Mouse (Mus musculus) left cerebral cortex, adult 18-20 months (tissue): ENCODE measurements at regions not wholly inside any gene's neighbourhood (a gene's known extent, or its start where the extent isn't known, plus 50 kb on each side); places are given as distances from the start of the nearest gene placed in this dataset.
A peak's percentile ranks its signal among the peaks of the same experiment; 100 is the strongest.

ENCODE experiments used
- DNase-seq, 2 experiments: peaks; one replicate each; pipeline ENCODE4 v3.0.0; 2021 to 2022; ENCODE audit warnings: low spot score in 2 of 2, mixed read lengths in 1 of 2

DNA sequence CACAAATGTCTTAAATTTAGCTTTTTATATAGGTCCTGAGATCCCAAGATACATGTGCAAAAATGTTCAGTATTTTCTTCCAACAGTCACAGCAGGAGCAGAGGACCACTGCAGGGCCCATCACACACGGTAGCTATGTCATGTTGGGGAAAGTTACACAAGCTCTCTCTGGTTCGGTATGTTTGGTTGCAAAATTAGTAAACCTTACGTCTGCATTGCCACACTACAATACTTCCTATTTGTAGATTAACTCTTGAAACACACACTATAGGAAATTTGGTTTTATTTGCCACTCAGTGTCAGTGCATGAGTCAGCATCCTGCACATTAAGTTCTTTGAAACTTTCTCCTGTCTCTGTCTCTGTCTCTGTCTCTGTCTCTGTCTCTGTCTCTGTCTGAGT, 82.0 kb downstream of the Cth start:
- no peak for DNase-seq

DNA sequence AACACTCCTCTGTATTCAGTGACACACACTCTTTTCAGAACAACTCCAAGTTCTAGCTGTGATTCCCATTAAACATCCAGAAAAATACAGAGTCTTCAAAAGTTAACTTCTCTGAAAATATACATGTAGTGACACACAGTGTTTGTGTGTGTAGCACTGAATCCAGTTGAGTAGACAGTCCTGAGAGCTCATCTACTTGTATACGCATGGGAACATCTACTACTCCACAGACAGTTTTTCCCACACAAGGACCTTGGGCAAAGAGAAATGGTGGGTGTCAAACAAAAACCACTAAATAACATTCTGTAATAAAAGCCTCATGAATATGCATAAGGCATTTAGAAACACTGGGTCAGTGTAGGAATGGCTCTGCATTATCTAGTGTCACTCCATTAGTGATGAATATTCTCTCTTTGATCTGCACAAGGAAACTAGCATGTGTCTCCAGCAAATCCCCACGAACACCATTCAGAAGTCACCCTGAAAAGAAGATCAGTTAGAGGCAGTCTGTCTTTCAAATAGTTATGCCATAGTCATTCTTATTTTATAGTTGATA, 83.6 kb downstream of the Cth start:
- DNase-seq: no peak

DNA sequence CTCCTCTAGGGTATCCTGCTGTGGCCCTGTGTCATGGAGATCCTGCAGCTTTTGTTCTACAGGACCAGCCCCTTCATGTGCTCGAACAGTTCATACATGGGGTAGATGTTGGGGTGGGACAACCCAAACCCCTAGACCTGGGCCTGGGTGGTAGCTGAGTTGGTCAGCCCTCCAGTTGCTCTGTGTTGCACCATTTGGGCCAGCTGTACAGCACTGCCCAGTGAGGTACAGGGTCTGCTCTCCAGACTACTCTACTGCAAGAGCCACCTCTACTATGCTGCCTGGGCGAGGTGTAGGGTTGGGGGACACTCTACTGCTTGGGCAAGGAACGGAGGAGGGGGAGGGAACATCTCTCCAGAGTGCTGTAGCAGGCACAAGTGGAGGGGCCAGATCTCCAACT, 120.6 kb downstream of the Cth start:
- DNase-seq: no peak

DNA sequence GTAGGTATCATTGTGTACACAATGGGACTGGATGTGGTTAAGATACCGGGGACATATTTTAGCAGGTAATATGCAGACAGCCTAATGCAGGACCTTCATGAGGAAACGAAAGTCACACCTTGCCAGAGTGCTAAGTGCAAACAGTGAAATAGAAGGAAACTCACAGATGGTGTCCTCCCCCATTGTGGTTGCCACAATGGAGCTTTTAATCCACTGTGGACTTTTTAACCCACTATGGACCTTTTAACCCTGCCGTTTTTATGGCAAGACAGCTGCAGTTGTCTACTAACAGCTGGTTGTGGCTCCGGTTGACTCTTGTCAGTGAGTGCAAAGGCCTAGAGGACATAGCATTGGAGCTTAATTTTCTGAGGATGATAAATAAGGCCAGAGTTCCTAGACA, 121.5 kb downstream of the Cth start:
- DNase-seq: no peak

DNA sequence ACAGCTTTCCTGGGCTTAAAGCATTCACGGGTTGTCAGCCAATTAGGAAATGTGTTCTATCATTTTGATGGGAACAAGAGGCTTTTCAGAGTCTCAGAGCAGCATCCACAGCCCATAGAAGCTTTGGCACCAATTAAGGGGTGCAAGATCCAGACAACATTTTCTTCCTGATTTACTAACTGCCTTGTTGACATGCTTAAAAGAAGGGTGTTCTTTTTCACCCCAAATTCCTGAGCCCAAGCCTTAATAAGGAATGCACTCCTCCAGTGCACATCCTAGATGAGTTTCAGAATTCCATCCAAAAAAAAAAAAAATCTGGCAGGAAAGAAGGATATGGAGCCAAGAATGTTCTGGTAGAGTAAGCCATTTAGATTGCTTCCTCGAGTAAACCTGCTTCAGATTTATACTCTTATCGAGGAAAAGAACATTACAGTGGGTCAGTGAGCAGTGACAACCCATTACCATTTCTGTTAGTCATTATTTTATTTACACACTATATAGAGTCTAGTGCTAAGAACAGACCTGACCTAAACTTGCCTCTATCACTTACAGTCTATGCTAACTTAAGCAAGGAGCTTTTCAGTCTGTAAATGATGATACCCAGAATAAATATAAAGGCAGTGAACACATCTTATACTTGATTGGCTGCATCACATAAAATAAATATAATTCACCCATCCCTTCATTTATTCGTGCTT, 137.2 kb downstream of the Cth start:
- no peak for DNase-seq

- no peak for DNase-seq
Measured at GRCm38 (mm10) chr3:157781071-157781470, 143.8 kb downstream of the Cth start.

- DNase-seq: no peak
Measured at GRCm38 (mm10) chr3:157777779-157778178, 147.1 kb downstream of the Cth start.

GRCm38 (mm10) chr3:157763487-157764199, 161.2 kb downstream of the Cth start:
- DNase-seq: no peak

DNA sequence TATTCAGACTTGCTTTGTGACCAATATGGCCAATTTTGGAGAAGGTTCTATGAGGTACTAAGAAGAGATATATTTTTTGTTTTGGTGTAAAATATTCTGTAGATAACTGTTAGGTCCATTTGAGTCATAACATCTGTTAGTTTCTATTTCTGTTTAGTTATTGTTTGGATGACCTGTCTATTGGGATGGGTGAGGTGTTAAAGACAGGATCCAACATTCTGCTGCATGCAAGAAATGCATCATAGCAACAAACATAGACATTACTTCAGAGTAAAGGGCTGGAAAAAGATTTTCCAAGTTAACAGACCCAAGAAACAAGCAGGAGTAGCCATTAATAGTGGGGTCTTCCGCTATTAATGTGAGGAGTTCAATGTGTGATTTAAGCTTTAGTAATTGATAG, 165.0 kb downstream of the Cth start:
- DNase-seq: no peak

GRCm38 (mm10) chr3:157754826-157755225, 170.1 kb downstream of the Cth start:
- DNase-seq: no peak

DNA sequence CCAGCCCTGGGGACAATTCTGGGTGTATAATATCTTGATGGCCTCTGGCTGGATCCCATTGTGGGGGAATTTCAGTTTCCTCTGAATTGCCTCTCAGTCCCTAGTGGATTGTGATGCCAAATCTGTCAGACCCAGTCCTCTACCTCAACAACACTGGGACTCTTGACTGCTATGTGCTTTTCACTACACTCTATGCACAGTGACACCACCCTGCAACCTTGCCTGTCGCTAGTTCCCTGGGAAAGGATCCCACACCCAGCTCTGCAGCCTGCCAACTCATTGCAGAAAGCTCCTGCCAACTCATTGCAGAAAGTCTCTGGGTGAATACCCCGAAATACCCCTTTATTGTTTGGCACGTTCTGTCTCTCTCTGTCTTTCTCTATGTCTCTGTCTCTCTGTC, 174.6 kb downstream of the Cth start:
- no peak for DNase-seq

DNA sequence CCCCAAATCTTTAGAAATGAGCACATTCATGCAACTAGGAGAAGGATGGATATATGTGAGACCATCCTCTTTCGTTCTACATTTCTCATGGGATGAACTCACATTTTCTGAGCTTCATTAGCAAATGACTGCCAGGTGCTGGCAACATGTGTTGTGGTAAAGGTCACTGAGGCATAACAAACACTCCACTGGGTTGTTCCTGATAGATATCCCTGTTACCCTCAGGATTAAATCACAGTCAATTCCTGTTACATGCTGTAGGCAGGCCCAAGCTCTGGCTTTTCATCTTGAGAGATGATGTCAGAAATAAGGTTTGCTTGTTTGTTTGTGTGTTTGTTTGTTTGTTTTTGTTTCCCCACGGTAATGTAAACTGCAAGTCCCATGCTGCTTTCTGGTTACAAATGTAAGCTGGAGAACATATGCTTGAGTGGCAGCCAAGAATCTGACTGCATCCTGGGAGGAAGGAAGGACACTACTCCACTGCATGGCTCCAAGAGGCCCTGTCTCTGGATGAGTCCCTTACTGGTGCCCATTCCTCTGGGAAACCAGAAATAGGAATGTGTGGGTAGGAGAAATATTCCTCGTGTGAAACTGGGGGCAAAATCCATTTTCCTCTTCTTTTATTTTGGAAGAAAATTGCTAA, 176.4 kb downstream of the Cth start:
- DNase-seq: no peak

GRCm38 (mm10) chr3:157743000-157743399, 176.3 kb downstream of the Ptger3 start:
- no peak for DNase-seq

DNA sequence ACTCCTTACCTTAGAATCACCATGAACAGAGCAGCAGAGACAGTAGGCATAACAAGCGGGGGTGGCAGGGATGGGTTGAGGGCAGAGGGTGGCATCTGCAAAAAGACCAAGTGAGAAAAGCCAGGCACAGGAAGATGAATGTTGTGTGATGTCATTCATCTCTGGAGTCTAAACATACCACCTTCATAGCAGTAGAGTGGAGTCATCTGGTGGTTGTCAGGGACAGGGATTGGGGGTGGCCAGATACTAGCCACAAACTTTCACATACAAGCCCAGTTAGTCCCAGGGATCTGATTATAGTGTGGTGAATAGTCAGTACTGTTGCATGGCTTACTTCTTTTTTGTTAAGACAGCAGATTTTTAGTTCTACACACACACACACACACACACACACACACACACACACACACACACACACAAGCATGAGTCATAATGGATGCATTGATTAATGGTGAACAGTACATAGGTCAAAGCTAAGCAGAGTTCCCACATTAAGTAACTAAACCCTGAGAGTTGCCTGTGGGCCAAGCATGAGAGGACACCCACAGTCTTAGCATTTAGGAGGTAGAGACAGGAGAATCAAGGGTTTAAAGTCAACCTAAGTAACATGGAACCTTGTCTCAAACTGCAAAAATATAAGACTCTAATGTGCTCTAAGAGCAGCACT, 173.1 kb downstream of the Ptger3 start:
- DNase-seq: no peak

DNA sequence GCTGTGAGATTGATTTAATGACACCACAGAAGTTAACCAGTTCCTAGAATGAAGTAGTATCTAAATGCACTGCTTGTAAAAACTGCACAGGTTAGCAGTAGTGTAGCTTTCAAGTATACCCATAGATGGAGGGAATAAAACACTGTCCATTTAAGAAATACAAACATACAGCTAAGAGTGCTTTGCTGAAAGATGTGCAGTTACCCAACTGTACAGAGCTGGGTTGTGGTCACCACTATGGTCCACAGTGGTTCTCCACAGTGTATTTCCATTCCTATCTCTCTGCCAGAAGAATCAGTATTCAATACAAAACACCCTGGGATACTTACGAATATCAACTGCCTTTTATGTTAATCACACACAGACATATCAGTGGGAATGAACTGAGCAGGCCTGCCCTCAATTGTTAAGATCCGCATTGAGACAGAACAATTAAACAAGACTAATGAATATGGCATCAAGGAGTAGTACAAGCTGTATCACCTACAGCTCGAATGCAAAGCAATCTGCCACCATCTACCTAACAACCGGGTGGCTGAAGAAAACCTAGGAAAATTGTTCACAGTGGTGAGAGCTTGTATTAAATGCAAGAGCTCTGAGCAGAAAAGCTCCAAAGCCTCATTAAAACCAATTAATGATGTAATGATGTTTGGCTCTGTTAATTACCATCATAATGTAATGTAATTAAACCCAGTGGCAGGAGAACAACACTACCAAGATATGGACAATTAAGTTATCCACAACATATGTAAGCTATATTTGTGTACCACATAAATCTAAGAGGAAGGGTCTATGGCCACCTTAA, 165.6 kb downstream of the Ptger3 start:
- no peak for DNase-seq

DNA sequence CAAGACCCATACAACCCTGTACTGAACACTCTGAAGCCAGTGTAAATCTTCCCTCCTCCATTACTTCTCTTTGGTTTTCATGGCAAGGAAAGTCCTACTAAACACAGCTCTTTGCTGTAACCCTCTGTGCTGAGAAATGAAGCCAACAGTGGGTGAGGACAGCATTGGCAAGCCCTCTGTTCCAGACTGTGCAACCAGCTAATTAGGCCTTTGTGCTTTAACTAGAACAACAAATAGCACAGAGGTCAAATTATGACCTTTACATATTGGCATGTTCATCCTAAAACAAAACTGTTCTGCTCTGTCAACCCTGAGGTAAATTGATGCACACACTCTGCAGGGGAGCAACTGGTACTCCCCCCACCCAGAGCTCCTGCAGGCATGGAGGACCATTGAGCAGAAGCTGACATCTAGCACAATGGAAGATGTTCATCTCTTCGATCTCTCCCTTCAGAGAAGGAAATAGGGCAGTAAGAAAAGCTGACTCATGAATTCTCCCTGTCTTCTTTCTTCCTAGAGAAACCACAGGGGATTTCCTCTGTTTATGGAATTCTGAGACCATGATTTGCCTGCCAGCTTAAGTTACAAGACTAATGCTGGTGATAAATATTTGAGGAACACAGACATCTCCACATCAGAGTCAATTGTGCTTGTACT, 163.1 kb downstream of the Ptger3 start:
- no peak for DNase-seq

- no peak for DNase-seq
Measured at GRCm38 (mm10) chr3:157724542-157724941, 157.8 kb downstream of the Ptger3 start.

DNA sequence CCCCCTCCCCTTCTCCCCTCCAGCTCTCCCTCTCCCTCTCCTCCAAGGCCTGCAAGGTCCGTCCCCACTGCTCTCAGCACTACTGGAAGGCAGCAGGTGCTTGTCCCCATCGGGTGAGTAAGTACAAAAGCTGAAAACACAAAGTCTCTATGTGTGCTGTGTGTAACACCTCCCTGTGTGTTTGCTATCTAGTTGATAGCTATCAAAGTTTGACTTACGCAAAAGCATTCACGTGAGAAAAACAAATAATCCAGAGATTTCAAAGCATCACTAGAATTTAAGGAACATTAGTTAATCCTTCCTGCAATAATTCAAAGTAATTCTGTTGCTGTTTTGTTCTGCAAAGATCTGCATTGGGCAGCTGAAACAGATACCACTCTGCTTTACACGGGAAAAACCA, 156.5 kb downstream of the Ptger3 start:
- DNase-seq: no peak

GRCm38 (mm10) chr3:157717313-157717921, 150.7 kb downstream of the Ptger3 start:
- DNase-seq: peak; percentile 78 to 80

DNA sequence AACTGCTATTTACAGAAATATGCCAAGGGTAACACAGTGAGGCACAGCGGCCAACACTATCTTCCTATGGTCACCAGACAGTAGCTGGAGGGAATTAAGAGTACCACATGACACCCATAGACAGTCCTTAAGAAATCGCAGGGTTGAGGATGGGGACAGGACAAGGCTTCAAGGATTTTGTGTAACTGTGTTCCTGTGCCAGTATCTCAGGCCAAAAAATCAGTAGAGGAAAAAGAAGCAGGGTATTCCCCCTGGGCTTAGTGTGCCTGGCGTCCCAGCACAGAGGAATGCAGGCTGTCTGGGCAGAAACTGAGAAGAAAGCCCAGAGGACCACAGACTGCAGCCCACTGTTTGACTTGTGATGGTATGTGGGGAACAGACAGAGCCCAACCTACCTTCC, 147.3 kb downstream of the Ptger3 start:
- DNase-seq: no peak
